Mouse (Mus musculus) CD4-positive, CD25-positive, alpha-beta regulatory T cell, adult 4 months (primary cell): ENCODE data around the gene Prl3a1. TPM values are rescaled to one million over a fixed set of nuclear protein-coding genes. Genes with fewer than 3 reads are reported as not detected.

Experiments
- ATAC-seq: one replicate; pipeline ENCODE4 v1.8.0; 2017
- polyA plus RNA-seq, 2 experiments: library from polyadenylated mRNA; unstranded; fragments of 100-300 nt; shearing (Covaris generic); gene quantifications; one replicate each; pipeline ENCODE4 v1.2.1; 2017

Prl3a1 gene
- polyA plus RNA-seq = not detected

- ATAC-seq = no peak
Observed at GRCm38 (mm10) chr13:27259136-27259535, at the start of gene Prl3a1. TSS of gene Prl3a1 (plus strand) at chr13:27259436.

- no peak for ATAC-seq
Observed at GRCm38 (mm10) chr13:27241547-27241946, 17.7 kb upstream of the Prl3a1 start, which contains the start of gene Prl3b1. TSS of gene Prl3b1 (plus strand) at chr13:27241847.

- ATAC-seq = no peak
Observed at GRCm38 (mm10) chr13:27312334-27313225, 53.3 kb downstream of the Prl3a1 start, which contains the start of gene Prl6a1. TSS of gene Prl6a1 (plus strand) at chr13:27312627.

Other genes with a start within 250 kb of the Prl3a1 start
- not detected for gene Prl, start 201.9 kb upstream of the Prl3a1 start, polyA plus RNA-seq
- not detected for gene Prl3d1, start 165.2 kb upstream of the Prl3a1 start, polyA plus RNA-seq
- gene Prl3d2, start 137.7 kb upstream of the Prl3a1 start, polyA plus RNA-seq = not detected
- not detected for gene Prl3d3, start 102.6 kb upstream of the Prl3a1 start, polyA plus RNA-seq
- not detected for gene Prl3c1, start 62.8 kb upstream of the Prl3a1 start, polyA plus RNA-seq
- gene Prl3b1, start 17.6 kb upstream of the Prl3a1 start, polyA plus RNA-seq = not detected
- gene Prl6a1, start 53.2 kb downstream of the Prl3a1 start, polyA plus RNA-seq = not detected
- gene Prl8a2, start 86.2 kb downstream of the Prl3a1 start, polyA plus RNA-seq = not detected
- not detected for gene Prl2b1, start 131.4 kb downstream of the Prl3a1 start, polyA plus RNA-seq
- gene Prl8a6, start 179.3 kb downstream of the Prl3a1 start, polyA plus RNA-seq = not detected